Mouse (Mus musculus) CH12.LX (cell line): ENCODE measurements around the gene Dnajc5. TPM values are rescaled to one million over a fixed set of nuclear protein-coding genes. Genes with fewer than 3 reads are reported as not detected.

Source experiments
- DNase-seq: peaks from one replicate; pipeline ENCODE4 v3.0.0-alpha.2; 2013; ENCODE audit errors: extremely low read depth
- H3K27ac ChIP-seq: 2 replicates; pipeline ENCODE4 v1.5.1; 2012; ENCODE audit warnings: low read depth, mild to moderate bottlenecking, control low read depth, moderate library complexity; ENCODE audit not compliant: insufficient read depth
- H3K27me3 ChIP-seq: replicated peaks from 2 replicates; pipeline ENCODE3; 2012; ENCODE audit warnings: inconsistent platforms
- H3K36me3 ChIP-seq, 2 experiments: replicated peaks in 1 of 2; 2 replicates each; pipeline versions ENCODE3 to v1.6.1; 2012; ENCODE audit warnings: inconsistent platforms in 1 of 2, low read length in 1 of 2, mild to moderate bottlenecking in 1 of 2, mixed read lengths in 1 of 2, moderate library complexity in 1 of 2; ENCODE audit not compliant: control insufficient read depth in 1 of 2, insufficient read depth in 1 of 2
- H3K4me1 ChIP-seq, 2 experiments: 2 replicates each; pipeline ENCODE4 v1.6.1; 2012; ENCODE audit warnings: inconsistent platforms in 1 of 2, moderate library complexity in 1 of 2; ENCODE audit not compliant: insufficient read depth in 2 of 2, control insufficient read depth in 1 of 2
- H3K4me2 ChIP-seq: 2 replicates; pipeline ENCODE4 v1.6.1; 2012; ENCODE audit warnings: low read depth, mild to moderate bottlenecking, control low read depth; ENCODE audit not compliant: poor library complexity, insufficient read depth, severe bottlenecking
- H3K4me3 ChIP-seq, 3 experiments: fragments of 150-350 bp in 1 of 3; sonication (generic) in 1 of 3; replicated peaks in 1 of 3; 2 replicates each; pipeline versions ENCODE3 to v1.5.1; 2011 to 2012; ENCODE audit warnings: low read depth in 2 of 3, low read length in 2 of 3, mild to moderate bottlenecking in 2 of 3, moderate library complexity in 2 of 3, control low read depth in 1 of 3, improper control_type of control experiment in 1 of 3, inconsistent platforms in 1 of 3, mixed read lengths in 1 of 3; ENCODE audit not compliant: poor library complexity in 1 of 3
- H3K79me2 ChIP-seq: replicated peaks from 2 replicates; pipeline ENCODE4 v1.6.1; 2012; ENCODE audit warnings: mild to moderate bottlenecking, moderate library complexity; ENCODE audit not compliant: control insufficient read depth, poor library complexity, insufficient read depth, severe bottlenecking; ENCODE audit errors: extremely low read depth
- H3K9ac ChIP-seq: 2 replicates; pipeline ENCODE4 v1.6.1; 2012; ENCODE audit warnings: low read depth, mild to moderate bottlenecking, control low read depth, moderate library complexity; ENCODE audit not compliant: insufficient read depth
- H3K9me3 ChIP-seq: replicated peaks from 2 replicates; pipeline ENCODE3; 2012; ENCODE audit warnings: low read length, inconsistent platforms, mixed read lengths
- BHLHE40 ChIP-seq: IDR thresholded peaks from 2 replicates; pipeline ENCODE4 v1.6.1; 2011; ENCODE audit warnings: mild to moderate bottlenecking, low read depth, low read length, improper control_type of control experiment
- CHD1 ChIP-seq: IDR thresholded peaks from 2 replicates; pipeline ENCODE4 v1.6.1; 2012; ENCODE audit warnings: low read depth, low read length, improper control_type of control experiment, inconsistent platforms
- CHD2 ChIP-seq: IDR thresholded peaks from 2 replicates; pipeline ENCODE4 v1.6.1; 2011; ENCODE audit warnings: low read length, improper control_type of control experiment
- CTCF ChIP-seq, 2 experiments: IDR thresholded peaks in 1 of 2; conservative IDR thresholded peaks in 1 of 2; 2 replicates each; pipeline ENCODE4 v1.5.1; 2011 to 2012; ENCODE audit warnings: low read depth in 2 of 2, low read length in 2 of 2, improper control_type of control experiment in 1 of 2, inconsistent platforms in 1 of 2, mild to moderate bottlenecking in 1 of 2, moderate library complexity in 1 of 2
- E2F4 ChIP-seq: IDR thresholded peaks from 2 replicates; pipeline ENCODE4 v1.6.1; 2011; ENCODE audit warnings: low read depth, low read length, improper control_type of control experiment; ENCODE audit not compliant: insufficient replicate concordance
- ELF1 ChIP-seq: IDR thresholded peaks from 2 replicates; pipeline ENCODE4 v1.6.1; 2014; ENCODE audit warnings: low read depth, mild to moderate bottlenecking, inconsistent platforms, low read length, improper control_type of control experiment
- ETS1 ChIP-seq: conservative IDR thresholded peaks from 2 replicates; pipeline ENCODE4 v1.6.1; 2012; ENCODE audit warnings: low read depth, mild to moderate bottlenecking, inconsistent platforms, low read length, improper control_type of control experiment, moderate library complexity
- GABPA ChIP-seq: IDR thresholded peaks from 2 replicates; pipeline ENCODE4 v1.6.1; 2012; ENCODE audit warnings: low read depth, low read length, improper control_type of control experiment, inconsistent platforms; ENCODE audit not compliant: insufficient replicate concordance
- HCFC1 ChIP-seq: IDR thresholded peaks from 2 replicates; pipeline ENCODE4 v1.6.1; 2012; ENCODE audit warnings: low read depth, mild to moderate bottlenecking, inconsistent platforms, low read length, improper control_type of control experiment
- JUN ChIP-seq: IDR thresholded peaks from 2 replicates; pipeline ENCODE4 v1.6.1; 2011; ENCODE audit warnings: low read depth, mild to moderate bottlenecking, low read length, improper control_type of control experiment, moderate library complexity; ENCODE audit not compliant: insufficient read depth
- JUND ChIP-seq: conservative IDR thresholded peaks from 2 replicates; pipeline ENCODE4 v1.6.1; 2011; ENCODE audit warnings: low read depth, low read length, improper control_type of control experiment
- KAT2A ChIP-seq: IDR thresholded peaks from 2 replicates; pipeline ENCODE4 v1.6.1; 2012; ENCODE audit warnings: low read length, improper control_type of control experiment, inconsistent platforms; ENCODE audit not compliant: insufficient replicate concordance
- MAFK ChIP-seq: IDR thresholded peaks from 2 replicates; pipeline ENCODE4 v1.6.1; 2011; ENCODE audit warnings: low read length, improper control_type of control experiment; ENCODE audit not compliant: insufficient replicate concordance
- MEF2A ChIP-seq: IDR thresholded peaks from 2 replicates; pipeline ENCODE4 v1.6.1; 2014; ENCODE audit warnings: low read depth, mild to moderate bottlenecking, inconsistent platforms, low read length, improper control_type of control experiment, borderline replicate concordance
- MYC ChIP-seq: IDR thresholded peaks from 2 replicates; pipeline ENCODE4 v1.6.1; 2011; ENCODE audit warnings: low read depth, mild to moderate bottlenecking, improper control_type of control experiment, low read length
- NELFE ChIP-seq: IDR thresholded peaks from 2 replicates; pipeline ENCODE4 v1.6.1; 2011; ENCODE audit warnings: low read depth, low read length, improper control_type of control experiment
- POLR2A ChIP-seq: IDR thresholded peaks from 2 replicates; pipeline ENCODE4 v1.6.1; 2011; ENCODE audit warnings: low read depth, mild to moderate bottlenecking, improper control_type of control experiment, low read length
- POLR2AphosphoS2 ChIP-seq: IDR thresholded peaks from 2 replicates; pipeline ENCODE4 v1.6.1; 2011; ENCODE audit warnings: low read depth, low read length, improper control_type of control experiment
- RAD21 ChIP-seq: IDR thresholded peaks from 2 replicates; pipeline ENCODE4 v1.6.1; 2011; ENCODE audit warnings: low read depth, mild to moderate bottlenecking, low read length, improper control_type of control experiment, moderate library complexity
- RCOR1 ChIP-seq: conservative IDR thresholded peaks from 2 replicates; pipeline ENCODE4 v1.6.1; 2012; ENCODE audit warnings: low read depth, mild to moderate bottlenecking, inconsistent platforms, low read length, improper control_type of control experiment
- SIN3A ChIP-seq: IDR thresholded peaks from 2 replicates; pipeline ENCODE4 v1.6.1; 2012; ENCODE audit warnings: low read length, improper control_type of control experiment, inconsistent platforms
- SMC3 ChIP-seq: IDR thresholded peaks from 2 replicates; pipeline ENCODE4 v1.6.1; 2011; ENCODE audit warnings: low read depth, low read length, improper control_type of control experiment
- TCF12 ChIP-seq: IDR thresholded peaks from 2 replicates; pipeline ENCODE4 v1.6.1; 2014; ENCODE audit warnings: low read depth, mild to moderate bottlenecking, inconsistent platforms, low read length, improper control_type of control experiment
- USF2 ChIP-seq: conservative IDR thresholded peaks from 2 replicates; pipeline ENCODE4 v1.6.1; 2011; ENCODE audit warnings: low read depth, low read length, improper control_type of control experiment
- ZC3H11A ChIP-seq: IDR thresholded peaks from 2 replicates; pipeline ENCODE4 v1.6.1; 2012; ENCODE audit warnings: low read depth, mild to moderate bottlenecking, inconsistent platforms, low read length, improper control_type of control experiment
- ZKSCAN1 ChIP-seq: IDR thresholded peaks from 2 replicates; pipeline ENCODE4 v1.6.1; 2012; ENCODE audit warnings: low read depth, inconsistent platforms, low read length, improper control_type of control experiment, borderline replicate concordance
- ZMIZ1 ChIP-seq: IDR thresholded peaks from 2 replicates; pipeline ENCODE4 v1.6.1; 2012; ENCODE audit warnings: low read depth, mild to moderate bottlenecking, inconsistent platforms, low read length, improper control_type of control experiment
- ZNF384 ChIP-seq: IDR thresholded peaks from 2 replicates; pipeline ENCODE4 v1.6.1; 2012; ENCODE audit warnings: low read depth, low read length, improper control_type of control experiment, inconsistent platforms
- dilution Hi-C: fragments of 300-500 bp; cut with MboI; formaldehyde crosslinking; loops from 2 replicates; pipeline ENCODE4 v1.14.3; 2020; ENCODE audit warnings: low sequenced_read_pairs; ENCODE audit not compliant: extremely low pct_unique_long_range_greater_than_20kb, extremely low pct_ligation_motif_present
- in situ Hi-C: fragments of 300-500 bp; cut with MboI; formaldehyde crosslinking; loops from 3 replicates; pipeline ENCODE4 v1.14.3; 2019; ENCODE audit warnings: low sequenced_read_pairs, low pct_ligation_motif_present, low pct_unique_long_range_greater_than_20kb, mixed read lengths
- polyA plus RNA-seq: library from polyadenylated mRNA; unstranded; fragments of >175 nt; gene quantifications from 2 replicates; pipeline ENCODE4 v1.2.1, GENCODE M21; 2012; ENCODE audit warnings: low read depth; ENCODE audit not compliant: insufficient read length
- total RNA-seq, 2 experiments: library from RNA; depleted of rRNA; stranded (reverse); fragments of 300-350 nt in 1 of 2; fragments of >200 nt in 1 of 2; gene quantifications; 2 replicates each; pipeline ENCODE4 v1.2.3; 2012 to 2014

The Dnajc5 gene
- total and polyA plus RNA-seq, 3 experiments, result 51.1 to 54.6 (median 54.5) TPM

- Histone ChIP-seq H3K4me2 (no peak overlapping the region), H3K9ac (no peak overlapping the region), H3K4me3 (no peak overlapping the region), H3K36me3 (peaks cover 9 to 59% of the 10 kb centered on the region in 2 experiments), H3K9me3 (no peaks in the 10 kb centered on the region), H3K27ac (no peak overlapping the region), H3K4me1 (peaks cover 0 to 17% of the 10 kb centered on the region in 2 experiments; a peak in 2 of 4 replicates), H3K27me3 (no peaks in the 10 kb centered on the region), H3K79me2 (peaks cover 42% of the 10 kb centered on the region)
- dilution Hi-C loops, result no loop called here
- no peak for DNase-seq
- no peak for TF ChIP-seq ZMIZ1
- 0 out of 4 replicates have a peak, but pooled peaks of 1 of the 2 experiments have one; percentile 0 for TF ChIP-seq CTCF (conservative IDR thresholded peaks at IDR 0.05 in 1 of 2, IDR thresholded peaks at IDR 0.05 in 1 of 2; ENCODE audit: low read depth in 2 of 2, low read length in 2 of 2)
- in situ Hi-C loops, result no loop called here
These were observed 21.6 kb downstream of the Dnajc5 start for GRCm38 (mm10) chr2:181541761-181542380.

- H3K4me2 ChIP-seq, result no peak overlapping the region
- in situ Hi-C loops, result no loop called here
These were observed 25.9 kb downstream of the Dnajc5 start for GRCm38 (mm10) chr2:181546142-181546541.

GRCm38 (mm10) chr2:181548227-181548626 lies 27.9 kb downstream of the Dnajc5 start:
- DNase-seq, result peak; percentile 26
- no peaks in the 10 kb centered on the region for H3K27me3 ChIP-seq
- H3K4me2 ChIP-seq, result no peak overlapping the region
- no peak overlapping the region for H3K4me3 ChIP-seq
- peaks cover 15% of the 10 kb centered on the region for H3K79me2 ChIP-seq
- no peak overlapping the region for H3K9ac ChIP-seq
- in situ Hi-C loops (no loop called here), dilution Hi-C loops (no loop called here)
- H3K36me3 ChIP-seq, result peaks cover 60 to 81% of the 10 kb centered on the region in 2 experiments
- H3K4me1 ChIP-seq, result peaks cover 4 to 29% of the 10 kb centered on the region in 2 experiments
- H3K27ac ChIP-seq, result peak overlapping the region; percentile 58; the same call in 1 of the 2 replicates
- H3K9me3 ChIP-seq, result no peaks in the 10 kb centered on the region
- TF ChIP-seq BHLHE40 (peak; percentile 25; the same call in 1 of the 2 replicates), MYC (no peak), POLR2A (no peak), MAFK (no peak), CHD2 (no peak), GABPA (no peak), SMC3 (no peak), ZC3H11A (no peak), CTCF (conservative IDR thresholded peaks at IDR 0.05 in 1 of 2, IDR thresholded peaks at IDR 0.05 in 1 of 2; ENCODE audit: low read depth in 2 of 2, low read length in 2 of 2) (no peak), MEF2A (no peak), RAD21 (no peak), ZMIZ1 (no peak), SIN3A (no peak), NELFE (no peak), ZNF384 (no peak), USF2 (no peak), E2F4 (no peak), CHD1 (no peak)

More at GRCm38 (mm10) chr2:181546142-181546541, 25.9 kb downstream of the Dnajc5 start:
- peaks cover 26% of the 10 kb centered on the region for H3K79me2 ChIP-seq
- DNase-seq, result no peak
- H3K27me3 ChIP-seq, result no peaks in the 10 kb centered on the region
- TF ChIP-seq CHD1 (no peak), GABPA (no peak), ETS1 (no peak), JUN (no peak), CTCF (conservative IDR thresholded peaks at IDR 0.05 in 1 of 2, IDR thresholded peaks at IDR 0.05 in 1 of 2; ENCODE audit: low read depth in 2 of 2, low read length in 2 of 2) (no peak), ELF1 (no peak), NELFE (no peak), MYC (no peak), ZKSCAN1 (no peak), TCF12 (no peak), HCFC1 (no peak), JUND (no peak), KAT2A (no peak), USF2 (no peak), POLR2AphosphoS2 (no peak), MAFK (no peak), ZMIZ1 (no peak), RCOR1 (no peak)
- no peaks in the 10 kb centered on the region for H3K9me3 ChIP-seq
- H3K9ac ChIP-seq, result no peak overlapping the region
- dilution Hi-C loops, result no loop called here
- H3K36me3 ChIP-seq, result peaks cover 44 to 75% of the 10 kb centered on the region in 2 experiments
- H3K4me1 ChIP-seq, result peaks cover 4 to 34% of the 10 kb centered on the region in 2 experiments
- H3K27ac ChIP-seq, result no peak overlapping the region
- H3K4me3 ChIP-seq, result no peak overlapping the region
